Mouse (Mus musculus) brown adipose tissue, adult 24 weeks (tissue): ENCODE measurements around the gene Ckm. TPM values are rescaled to one million over a fixed set of nuclear protein-coding genes. Genes with fewer than 3 reads are reported as not detected.

Experiments used
- H3K27ac ChIP-seq: fragments of 200-500 bp; replicated peaks from 2 replicates; pipeline ENCODE4 v1.5.1; 2012; ENCODE audit warnings: low read depth, mild to moderate bottlenecking, low read length
- H3K4me1 ChIP-seq: fragments of 200-500 bp; 2 replicates; pipeline ENCODE4 v1.6.1; 2012; ENCODE audit warnings: low read length, mixed read lengths; ENCODE audit not compliant: control insufficient read depth, insufficient read depth, insufficient read length
- H3K4me3 ChIP-seq: fragments of 200-500 bp; 2 replicates; pipeline ENCODE4 v1.5.1; 2012; ENCODE audit warnings: low read depth, mild to moderate bottlenecking, low read length, moderate library complexity; ENCODE audit not compliant: insufficient read depth
- polyA plus RNA-seq: library from polyadenylated mRNA; stranded (reverse); fragments of >200 nt; gene quantifications from 2 replicates; pipeline ENCODE4 v1.2.4, GENCODE M21; 2012; ENCODE audit not compliant: missing spikeins, insufficient read depth, insufficient read length

Gene Ckm
- 328 and 404 TPM in 2 replicates for polyA plus RNA-seq

- peak within 1 kb of the TSS; percentile 53 for H3K4me3 ChIP-seq
- no peaks in the 10 kb centered on the region for H3K4me1 ChIP-seq
Measured at GRCm38 (mm10) chr7:19404476-19404875, at the start of gene Ckm. Gene Ckm (plus strand): TSS chr7:19404776.

GRCm38 (mm10) chr7:19354991-19355390, 49.6 kb upstream of the Ckm start:
- Histone ChIP-seq H3K4me1 (peaks cover 3% of the 10 kb centered on the region; the same call in 1 of the 2 replicates), H3K4me3 (no peak overlapping the region), H3K27ac (no peak overlapping the region)

More at GRCm38 (mm10) chr7:19404476-19404875, at the start of gene Ckm:
- H3K27ac ChIP-seq = no peak within 1 kb of the TSS

GRCm38 (mm10) chr7:19356311-19356710, 48.3 kb upstream of the Ckm start:
- Histone ChIP-seq H3K27ac (no peak overlapping the region), H3K4me1 (no peaks in the 10 kb centered on the region), H3K4me3 (no peak overlapping the region)

- H3K27ac ChIP-seq = no peak overlapping the region
- H3K4me3 ChIP-seq = peak overlapping the region; percentile 43; the same call in 1 of the 2 replicates
- no peaks in the 10 kb centered on the region for H3K4me1 ChIP-seq
Measured at GRCm38 (mm10) chr7:19357381-19358375, 46.9 kb upstream of the Ckm start.

GRCm38 (mm10) chr7:19358634-19359033, 45.9 kb upstream of the Ckm start:
- Histone ChIP-seq H3K4me3 (peak overlapping the region; percentile 43), H3K27ac (no peak overlapping the region)

GRCm38 (mm10) chr7:19359299-19359891, 45.2 kb upstream of the Ckm start, which contains the start of the genes Cd3eap and Ppp1r13l:
Gene Cd3eap (minus strand): TSS chr7:19359483.
Gene Ppp1r13l (plus strand): TSS chr7:19359749.
- Histone ChIP-seq H3K27ac (peak within 1 kb of the TSS; percentile 92), H3K4me3 (peak within 1 kb of the TSS; percentile 86), H3K4me1 (peaks cover 6% of the 10 kb centered on the region; the same call in 1 of the 2 replicates)

More at GRCm38 (mm10) chr7:19358634-19359033, 45.9 kb upstream of the Ckm start:
- peaks cover 4% of the 10 kb centered on the region; the same call in 1 of the 2 replicates for H3K4me1 ChIP-seq

- Histone ChIP-seq H3K27ac (peak overlapping the region; percentile 52), H3K4me1 (peaks cover 6% of the 10 kb centered on the region; the same call in 1 of the 2 replicates), H3K4me3 (peak overlapping the region; percentile 86)
Measured at GRCm38 (mm10) chr7:19359892-19360641, 44.5 kb upstream of the Ckm start.

GRCm38 (mm10) chr7:19360944-19361343, 43.6 kb upstream of the Ckm start:
- Histone ChIP-seq H3K27ac (peak overlapping the region; percentile 95), H3K4me1 (peaks cover 6% of the 10 kb centered on the region; the same call in 1 of the 2 replicates), H3K4me3 (peak overlapping the region; percentile 86)

GRCm38 (mm10) chr7:19361720-19362119, 42.9 kb upstream of the Ckm start:
- Histone ChIP-seq H3K4me3 (peak overlapping the region; percentile 86), H3K4me1 (peaks cover 6% of the 10 kb centered on the region; the same call in 1 of the 2 replicates), H3K27ac (peak overlapping the region; percentile 95)

- H3K4me3 ChIP-seq = peak overlapping the region; percentile 86
- H3K4me1 ChIP-seq = peaks cover 6% of the 10 kb centered on the region; the same call in 1 of the 2 replicates
- peak overlapping the region; percentile 95 for H3K27ac ChIP-seq
Measured at GRCm38 (mm10) chr7:19362276-19362675, 42.3 kb upstream of the Ckm start.

- Histone ChIP-seq H3K27ac (peak overlapping the region; percentile 67), H3K4me1 (peaks cover 6% of the 10 kb centered on the region; the same call in 1 of the 2 replicates), H3K4me3 (peak overlapping the region; percentile 27)
Measured at GRCm38 (mm10) chr7:19363881-19364280, 40.7 kb upstream of the Ckm start.

- peaks cover 6% of the 10 kb centered on the region; the same call in 1 of the 2 replicates for H3K4me1 ChIP-seq
- 0 out of 2 replicates have a peak overlapping the region, but pooled peaks have one; percentile 36 for H3K27ac ChIP-seq
- no peak overlapping the region for H3K4me3 ChIP-seq
Measured at GRCm38 (mm10) chr7:19365376-19365775, 39.2 kb upstream of the Ckm start.

GRCm38 (mm10) chr7:19368380-19368779, 36.2 kb upstream of the Ckm start:
- peaks cover 4% of the 10 kb centered on the region; the same call in 1 of the 2 replicates for H3K4me1 ChIP-seq
- no peak overlapping the region for H3K4me3 ChIP-seq
- H3K27ac ChIP-seq = no peak overlapping the region

- no peaks in the 10 kb centered on the region; the same call in 1 of the 2 replicates for H3K4me1 ChIP-seq
- no peak overlapping the region for H3K27ac ChIP-seq
- H3K4me3 ChIP-seq = peak overlapping the region; percentile 35
Measured at GRCm38 (mm10) chr7:19369823-19370425, 34.7 kb upstream of the Ckm start.
